Mouse (Mus musculus): ENCODE measurements at regions not wholly inside any gene's neighbourhood (a gene's known extent, or its start where the extent isn't known, plus 50 kb on each side); places are given as distances from the start of the nearest gene placed in this dataset.

DNA sequence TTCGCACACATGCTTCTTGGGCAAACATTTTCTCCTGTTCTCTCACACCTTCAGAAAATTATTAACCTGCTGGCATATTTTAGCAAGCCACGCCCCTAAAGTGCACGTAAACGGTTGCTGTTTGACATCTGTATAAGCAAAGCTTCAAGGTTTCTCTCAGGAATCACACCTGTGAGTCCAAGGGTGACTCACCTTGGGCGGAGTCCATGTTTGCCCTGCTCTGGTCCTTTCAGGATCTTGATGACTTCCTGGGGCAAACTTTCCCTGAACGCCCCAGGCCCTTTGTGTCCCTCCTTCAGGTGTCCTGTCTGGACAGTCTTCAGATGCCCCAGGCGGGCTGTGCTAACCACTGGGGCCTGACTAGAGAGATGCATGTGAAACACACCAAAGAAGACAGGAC, 137.1 kb upstream of the Hs6st1 start:
- Histone ChIP-seq H3K4me2 (no peak overlapping the region), H3K4me1 (replicated peaks) (peaks cover 66% of the 10 kb centered on the region), H3K4me3 (no peak overlapping the region), H3K27me3 (replicated peaks) (no peaks in the 10 kb centered on the region), H3K9me3 (replicated peaks) (no peaks in the 10 kb centered on the region), H3K9ac (no peak overlapping the region), H3K36me3 (no peaks in the 10 kb centered on the region), H3K27ac (ENCODE audit: poor library complexity, severe bottlenecking) (no peak overlapping the region)
- 82% methylated on average over 7 of the region's 7 CpGs for WGBS
- ATAC-seq (ENCODE audit: insufficient number of reproducible peaks, low FRiP score): no peak

DNA sequence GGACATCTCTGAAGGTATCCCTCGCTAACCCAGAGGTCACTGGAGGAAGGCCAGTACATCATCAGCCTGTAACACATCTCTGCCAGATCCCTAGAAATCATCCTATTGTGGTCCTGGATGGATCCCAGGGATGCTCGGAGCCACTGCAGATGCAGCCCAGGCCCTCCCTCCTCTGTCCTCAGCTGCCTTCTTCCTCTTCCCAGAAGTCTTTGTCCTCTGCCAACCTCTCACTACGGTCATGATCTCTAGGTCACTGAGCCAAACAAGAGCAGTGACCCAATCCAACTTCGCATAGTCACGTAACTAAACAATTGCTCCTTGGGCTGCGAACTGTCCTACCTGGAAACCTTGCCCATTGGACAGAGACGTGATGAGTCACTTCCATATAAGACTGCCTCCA, 134.7 kb upstream of the Hs6st1 start:
- Histone ChIP-seq H3K4me1 (replicated peaks) (peaks cover 49% of the 10 kb centered on the region), H3K27me3 (replicated peaks) (no peaks in the 10 kb centered on the region), H3K27ac (ENCODE audit: poor library complexity, severe bottlenecking) (no peak overlapping the region), H3K36me3 (no peaks in the 10 kb centered on the region), H3K9me3 (replicated peaks) (no peaks in the 10 kb centered on the region), H3K4me3 (no peak overlapping the region), H3K9ac (no peak overlapping the region), H3K4me2 (no peak overlapping the region)
- ATAC-seq (ENCODE audit: insufficient number of reproducible peaks, low FRiP score): no peak
- 85% methylated on average over 7 of the region's 7 CpGs for WGBS

DNA sequence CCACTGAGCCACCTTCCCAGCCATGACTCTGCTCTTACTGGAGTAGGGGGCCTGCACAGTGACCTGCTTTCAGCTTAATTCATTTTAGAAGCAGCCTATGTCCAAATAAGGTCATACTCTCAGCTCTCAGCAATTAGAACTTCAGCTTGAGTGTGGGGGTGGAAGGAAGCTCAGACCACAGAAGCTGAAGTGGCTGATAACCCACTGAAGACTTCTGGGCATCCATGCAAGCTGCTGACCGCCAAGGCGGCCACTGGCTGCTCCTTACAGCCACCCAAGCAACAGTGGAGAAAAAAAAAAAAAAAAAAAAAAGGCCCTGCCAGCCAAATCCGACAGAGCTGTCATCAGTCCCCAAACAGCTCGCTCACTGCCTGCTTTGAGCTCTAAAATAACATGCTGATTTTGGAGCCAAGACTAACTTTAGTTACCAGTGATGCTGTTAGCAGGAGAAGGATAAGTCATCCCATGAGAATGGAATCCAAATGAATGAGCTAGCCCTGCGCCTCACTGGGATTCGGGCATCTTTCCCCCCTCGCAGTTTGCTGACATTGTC, 133.0 kb upstream of the Hs6st1 start:
- no peaks in the 10 kb centered on the region for H3K36me3 ChIP-seq
- peaks cover 47% of the 10 kb centered on the region for H3K4me1 ChIP-seq (replicated peaks)
- H3K27ac ChIP-seq (ENCODE audit: poor library complexity, severe bottlenecking): peak overlapping the region; percentile 95
- no peaks in the 10 kb centered on the region for H3K9me3 ChIP-seq (replicated peaks)
- no peak overlapping the region for H3K9ac ChIP-seq
- ATAC-seq (ENCODE audit: insufficient number of reproducible peaks, low FRiP score): peak; percentile 51
- no peak overlapping the region for H3K4me3 ChIP-seq
- H3K27me3 ChIP-seq (replicated peaks): no peaks in the 10 kb centered on the region
- 7% methylated on average over 7 of the region's 7 CpGs for WGBS
- no peak overlapping the region for H3K4me2 ChIP-seq

DNA sequence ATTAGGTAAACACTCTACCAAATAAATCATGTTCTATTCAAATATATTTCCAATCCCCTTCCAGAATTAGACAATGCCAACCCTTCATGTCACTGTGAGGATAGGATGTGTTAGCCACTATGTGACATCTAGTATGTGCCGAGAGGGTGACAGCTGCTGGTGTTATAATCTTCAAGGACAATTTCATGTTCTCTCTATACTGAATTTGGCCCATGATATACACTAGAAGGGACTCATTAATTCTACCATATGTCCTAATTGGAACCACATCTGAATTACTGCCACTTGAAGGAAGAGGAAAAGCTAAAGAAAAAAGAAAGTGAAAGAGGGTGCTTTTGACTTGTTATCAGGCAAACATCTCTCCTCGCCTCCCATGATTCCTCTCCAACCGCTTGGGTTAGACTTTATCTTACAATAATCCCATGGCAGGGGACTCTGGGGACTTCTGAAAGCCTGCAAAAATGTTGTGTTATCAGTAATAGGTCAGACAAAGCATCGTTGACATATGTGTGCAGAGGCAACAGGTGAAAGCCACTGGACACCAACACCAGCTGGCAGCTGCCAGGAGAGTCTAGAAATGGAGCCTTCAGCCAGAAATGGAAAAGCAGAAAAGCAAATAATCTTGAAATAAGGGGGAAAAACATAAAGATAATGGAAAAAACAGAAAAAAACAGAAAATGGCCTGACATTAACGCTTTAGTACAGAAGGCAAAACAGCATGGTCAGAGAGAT, 131.7 kb upstream of the Hs6st1 start:
- no peaks in the 10 kb centered on the region for H3K36me3 ChIP-seq
- no peak overlapping the region for H3K4me3 ChIP-seq
- no peaks in the 10 kb centered on the region for H3K27me3 ChIP-seq (replicated peaks)
- peaks cover 54% of the 10 kb centered on the region for H3K4me1 ChIP-seq (replicated peaks)
- no peak for ATAC-seq (ENCODE audit: insufficient number of reproducible peaks, low FRiP score)
- no peak overlapping the region for H3K9ac ChIP-seq
- 47% methylated on average over 5 of the region's 5 CpGs for WGBS
- no peaks in the 10 kb centered on the region for H3K9me3 ChIP-seq (replicated peaks)
- peak overlapping the region; percentile 95 for H3K27ac ChIP-seq (ENCODE audit: poor library complexity, severe bottlenecking)
- H3K4me2 ChIP-seq: no peak overlapping the region

DNA sequence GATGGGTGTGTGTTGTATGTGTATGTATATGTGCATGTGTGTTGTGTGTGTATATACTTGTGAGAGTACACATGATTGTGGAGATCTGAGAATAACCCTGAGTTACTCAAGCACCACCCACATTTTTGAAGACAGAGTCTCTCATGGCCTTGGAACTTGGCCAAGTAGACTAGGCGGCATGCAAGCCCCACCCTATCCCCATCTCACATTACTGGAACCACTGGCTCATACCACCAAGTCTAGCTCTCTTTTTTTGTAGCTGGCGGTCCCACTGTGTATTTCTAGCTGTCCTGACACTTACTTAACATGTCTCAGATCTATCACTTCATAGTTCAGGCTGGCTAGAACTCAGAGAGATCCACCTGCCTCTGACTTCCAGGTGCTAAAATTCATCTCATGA, 128.0 kb upstream of the Hs6st1 start:
- Histone ChIP-seq H3K27me3 (replicated peaks) (no peaks in the 10 kb centered on the region), H3K27ac (ENCODE audit: poor library complexity, severe bottlenecking) (no peak overlapping the region)

DNA sequence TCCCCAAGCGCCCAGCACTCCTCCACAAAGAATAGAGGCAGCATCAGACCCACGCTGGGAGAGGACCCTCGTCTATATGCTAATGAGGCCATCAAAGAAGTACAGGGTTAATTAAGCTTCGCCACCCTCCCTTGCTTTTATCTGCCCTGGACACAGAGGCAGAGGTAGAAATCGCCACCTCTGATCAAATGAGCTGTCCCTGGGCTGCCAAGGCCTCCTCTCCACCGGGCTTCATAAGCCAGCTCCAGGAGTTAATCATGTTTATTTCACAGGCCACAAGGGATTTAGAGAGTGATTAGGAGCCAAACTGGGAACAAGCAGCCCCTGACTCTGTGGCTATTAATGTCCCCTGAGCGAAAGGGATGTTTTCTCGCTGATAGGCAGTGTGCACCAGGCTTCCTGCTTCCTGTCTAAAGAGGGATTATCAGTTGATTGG, 126.5 kb upstream of the Hs6st1 start:
- peak overlapping the region; percentile 79 for H3K27ac ChIP-seq (ENCODE audit: poor library complexity, severe bottlenecking)
- H3K4me1 ChIP-seq (replicated peaks): peaks cover 58% of the 10 kb centered on the region
- no peak overlapping the region for H3K4me3 ChIP-seq
- no peaks in the 10 kb centered on the region for H3K9me3 ChIP-seq (replicated peaks)
- WGBS: 9% methylated on average over 8 of the region's 8 CpGs
- no peaks in the 10 kb centered on the region for H3K36me3 ChIP-seq
- peak; percentile 54; the same call in 1 of the 2 replicates for ATAC-seq (ENCODE audit: insufficient number of reproducible peaks, low FRiP score)
- peak overlapping the region; percentile 47 for H3K9ac ChIP-seq
- H3K4me2 ChIP-seq: peak overlapping the region; percentile 38
- H3K27me3 ChIP-seq (replicated peaks): no peaks in the 10 kb centered on the region

More for the DNA sequence above, 128.0 kb upstream of the Hs6st1 start:
- H3K4me2 ChIP-seq: no peak overlapping the region
- no peaks in the 10 kb centered on the region for H3K9me3 ChIP-seq (replicated peaks)
- H3K36me3 ChIP-seq: no peaks in the 10 kb centered on the region
- ATAC-seq (ENCODE audit: insufficient number of reproducible peaks, low FRiP score): no peak
- WGBS: 44% methylated on average over 2 of the region's 2 CpGs
- no peak overlapping the region for H3K9ac ChIP-seq
- H3K4me3 ChIP-seq: no peak overlapping the region
- H3K4me1 ChIP-seq (replicated peaks): peaks cover 63% of the 10 kb centered on the region

DNA sequence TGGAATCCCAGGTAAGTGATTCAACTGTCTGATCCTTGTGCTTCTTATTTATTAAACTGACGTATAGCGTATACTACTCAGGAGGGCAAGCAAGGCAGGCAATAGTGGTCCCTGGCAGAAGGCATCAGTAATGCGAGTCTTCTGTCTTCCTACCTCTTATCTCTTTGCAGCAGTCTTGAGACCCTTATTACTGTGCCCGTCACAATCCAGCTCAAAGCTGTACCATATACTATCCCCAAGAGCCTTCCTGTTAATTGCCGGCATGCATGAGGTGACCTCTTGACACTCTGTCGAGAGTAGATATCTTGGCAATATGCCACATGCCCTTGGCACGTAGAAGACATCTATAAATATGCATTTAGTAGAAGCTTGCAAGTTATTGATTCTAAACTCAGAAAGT, 126.0 kb upstream of the Hs6st1 start:
- 31% methylated on average over 7 of the region's 7 CpGs for WGBS
- Histone ChIP-seq H3K4me3 (no peak overlapping the region), H3K9me3 (replicated peaks) (0 out of 2 replicates have a peak, but pooled peaks cover 5% of the 10 kb centered on the region), H3K4me2 (peak overlapping the region; percentile 38; the same call in 1 of the 2 replicates), H3K27me3 (replicated peaks) (no peaks in the 10 kb centered on the region), H3K9ac (no peak overlapping the region), H3K4me1 (replicated peaks) (peaks cover 56% of the 10 kb centered on the region), H3K27ac (ENCODE audit: poor library complexity, severe bottlenecking) (peak overlapping the region; percentile 79), H3K36me3 (no peaks in the 10 kb centered on the region)
- ATAC-seq (ENCODE audit: insufficient number of reproducible peaks, low FRiP score): no peak

DNA sequence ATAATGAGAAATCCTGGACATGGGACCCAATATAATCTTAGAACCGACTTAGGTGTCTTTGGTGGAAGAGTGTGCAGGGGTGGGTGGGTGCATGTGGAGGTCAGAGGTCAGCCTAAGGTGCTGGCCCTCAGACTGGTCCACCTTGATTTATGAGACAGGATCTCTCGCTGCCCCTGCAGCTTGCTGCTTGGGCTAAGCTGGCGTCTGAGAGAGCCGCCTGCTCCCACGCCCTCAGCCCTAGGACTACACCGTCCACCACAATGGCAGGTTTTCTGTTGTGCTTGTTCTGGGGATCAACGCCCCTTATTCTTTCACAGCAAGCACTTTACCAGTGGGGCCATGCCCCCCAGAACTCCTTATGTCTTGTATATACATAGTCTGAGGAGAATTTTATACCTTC, 124.4 kb upstream of the Hs6st1 start:
- WGBS: 88% methylated on average over 7 of the region's 7 CpGs
- H3K36me3 ChIP-seq: no peaks in the 10 kb centered on the region
- H3K9ac ChIP-seq: no peak overlapping the region; the same call in 1 of the 2 replicates
- no peaks in the 10 kb centered on the region for H3K27me3 ChIP-seq (replicated peaks)
- no peak overlapping the region for H3K4me3 ChIP-seq
- H3K4me1 ChIP-seq (replicated peaks): peaks cover 56% of the 10 kb centered on the region
- no peak overlapping the region for H3K27ac ChIP-seq (ENCODE audit: poor library complexity, severe bottlenecking)
- H3K9me3 ChIP-seq (replicated peaks): 0 out of 2 replicates have a peak, but pooled peaks cover 6% of the 10 kb centered on the region
- H3K4me2 ChIP-seq: no peak overlapping the region
- no peak for ATAC-seq (ENCODE audit: insufficient number of reproducible peaks, low FRiP score)

DNA sequence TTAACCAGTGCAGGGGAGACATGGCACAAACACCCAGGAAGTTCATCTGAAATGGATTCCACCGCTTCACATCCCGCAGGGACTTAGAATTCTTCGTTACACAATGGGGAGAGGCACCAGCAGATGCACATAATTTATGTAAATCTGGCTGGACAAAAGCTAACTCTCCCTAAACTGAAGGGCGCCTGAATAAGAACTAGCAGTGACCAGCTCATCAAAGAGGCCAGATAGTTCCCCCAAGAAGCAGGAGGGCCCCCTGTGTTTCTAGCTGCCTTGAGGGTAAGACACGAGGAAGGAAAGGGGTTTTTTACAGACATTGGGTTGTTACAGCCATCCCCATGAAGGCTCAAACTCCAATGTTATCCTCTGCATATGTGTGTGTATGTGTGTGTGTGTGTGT, 123.8 kb upstream of the Hs6st1 start:
- Histone ChIP-seq H3K27ac (ENCODE audit: poor library complexity, severe bottlenecking) (no peak overlapping the region), H3K4me3 (no peak overlapping the region), H3K4me2 (no peak overlapping the region), H3K27me3 (replicated peaks) (no peaks in the 10 kb centered on the region), H3K9ac (no peak overlapping the region), H3K36me3 (no peaks in the 10 kb centered on the region), H3K4me1 (replicated peaks) (peaks cover 54% of the 10 kb centered on the region), H3K9me3 (replicated peaks) (0 out of 2 replicates have a peak, but pooled peaks cover 6% of the 10 kb centered on the region)
- no peak for ATAC-seq (ENCODE audit: insufficient number of reproducible peaks, low FRiP score)
- 79% methylated on average over 5 of the region's 5 CpGs for WGBS

DNA sequence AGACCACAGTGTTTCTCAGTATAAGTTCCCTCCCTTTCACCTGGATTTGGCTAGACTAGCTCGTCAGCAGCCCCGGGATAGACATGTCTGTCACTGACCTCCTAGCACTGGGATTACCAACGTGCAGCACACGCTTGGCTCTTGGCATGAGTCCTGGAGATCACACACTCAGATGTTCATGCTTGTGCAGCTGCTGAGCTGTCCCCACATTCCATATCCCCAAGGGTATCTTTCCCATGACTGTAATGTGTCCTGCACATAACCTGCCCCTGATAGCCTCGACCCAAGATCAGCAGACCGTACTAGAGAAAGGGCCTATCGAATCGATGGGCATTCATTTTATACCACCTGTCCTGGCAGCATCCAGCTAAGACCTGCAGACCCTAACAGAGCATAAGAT, 123.4 kb upstream of the Hs6st1 start:
- no peak for ATAC-seq (ENCODE audit: insufficient number of reproducible peaks, low FRiP score)
- peaks cover 50% of the 10 kb centered on the region for H3K4me1 ChIP-seq (replicated peaks)
- no peak overlapping the region for H3K4me3 ChIP-seq
- H3K36me3 ChIP-seq: no peaks in the 10 kb centered on the region
- H3K27ac ChIP-seq (ENCODE audit: poor library complexity, severe bottlenecking): no peak overlapping the region
- H3K27me3 ChIP-seq (replicated peaks): no peaks in the 10 kb centered on the region
- 73% methylated on average over 8 of the region's 8 CpGs for WGBS
- no peak overlapping the region for H3K4me2 ChIP-seq
- H3K9ac ChIP-seq: no peak overlapping the region
- H3K9me3 ChIP-seq (replicated peaks): 0 out of 2 replicates have a peak, but pooled peaks cover 6% of the 10 kb centered on the region

DNA sequence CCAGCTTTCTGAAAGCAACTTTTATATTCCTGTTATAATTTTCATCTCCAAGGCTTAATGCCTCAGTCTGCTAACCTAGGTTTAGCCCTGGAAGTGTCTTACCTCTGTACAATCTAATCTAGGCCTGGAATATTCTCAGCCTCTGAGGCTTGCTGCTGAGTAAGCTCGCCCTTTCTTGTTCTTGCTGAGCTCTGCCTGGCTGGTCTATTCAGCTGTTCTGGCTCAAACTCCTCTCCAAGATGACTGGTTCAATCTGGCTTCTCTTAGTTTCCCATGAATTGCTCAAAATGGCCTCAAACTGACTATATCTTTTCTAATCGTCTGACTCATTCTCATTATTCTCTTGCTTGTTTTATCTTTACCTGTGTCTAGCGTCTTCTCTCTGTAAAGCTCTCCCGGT, 122.6 kb upstream of the Hs6st1 start:
- H3K27ac ChIP-seq (ENCODE audit: poor library complexity, severe bottlenecking): peak overlapping the region; percentile 53; the same call in 1 of the 2 replicates

More for the DNA sequence above, 122.6 kb upstream of the Hs6st1 start:
- Histone ChIP-seq H3K9me3 (replicated peaks) (0 out of 2 replicates have a peak, but pooled peaks cover 6% of the 10 kb centered on the region), H3K4me3 (no peak overlapping the region), H3K36me3 (no peaks in the 10 kb centered on the region), H3K9ac (no peak overlapping the region), H3K4me1 (replicated peaks) (peaks cover 42% of the 10 kb centered on the region), H3K27me3 (replicated peaks) (no peaks in the 10 kb centered on the region), H3K4me2 (no peak overlapping the region)
- ATAC-seq (ENCODE audit: insufficient number of reproducible peaks, low FRiP score): no peak
- 67% methylated on average over 4 of the region's 4 CpGs for WGBS

Data from heart, embryonic 12.5 days (tissue).